Mouse (Mus musculus) embryonic fibroblast, embryonic 13.5 days (primary cell): ENCODE measurements around the gene Gba.

ENCODE experiments used
- CTCF ChIP-seq: IDR thresholded peaks from 2 replicates; pipeline ENCODE4 v1.5.1; 2011; ENCODE audit warnings: mild to moderate bottlenecking, control low read depth, low read length, moderate library complexity, borderline replicate concordance; ENCODE audit not compliant: insufficient read depth
- POLR2A ChIP-seq: IDR thresholded peaks from 2 replicates; pipeline ENCODE4 v1.6.1; 2011; ENCODE audit warnings: low read depth, mild to moderate bottlenecking, control low read depth, low read length, moderate library complexity

- TF ChIP-seq POLR2A, result no peak
- TF ChIP-seq CTCF, result no peak
Observed at GRCm38 (mm10) chr3:89159211-89159610, 43.5 kb upstream of the Gba start.
